Mouse (Mus musculus): ENCODE data around the gene Rapgef6. TPM values are rescaled to one million over a fixed set of nuclear protein-coding genes. Genes with fewer than 3 reads are reported as not detected.
"Not testable (repeated sequence)": the region's sequence is repeated elsewhere in the genome, so short reads cannot be mapped to it uniquely, and the experiment has no call there.

Gene Rapgef6
- polyA plus RNA-seq, 1 experiment, result 11.1 TPM

GRCm38 (mm10) chr11:54562761-54563160, 40.1 kb downstream of the Rapgef6 start:
- DNase-seq (ENCODE audit: low read depth, low spot score), result peak; percentile 6

GRCm38 (mm10) chr11:54567959-54568358, 45.3 kb downstream of the Rapgef6 start:
- no peak for DNase-seq (ENCODE audit: low read depth, low spot score)
- 67% methylated on average over 1 of the region's 1 CpGs for WGBS

More at GRCm38 (mm10) chr11:54562761-54563160, 40.1 kb downstream of the Rapgef6 start:
- WGBS, result 74% methylated on average over 5 of the region's 5 CpGs

GRCm38 (mm10) chr11:54574741-54575140, 52.1 kb downstream of the Rapgef6 start:
- no peak for DNase-seq (ENCODE audit: low read depth, low spot score)
- WGBS, result 89% methylated on average over 2 of the region's 2 CpGs

- 68% methylated on average over 3 of the region's 3 CpGs for WGBS
- no peak for DNase-seq (ENCODE audit: low read depth, low spot score)
Measured at GRCm38 (mm10) chr11:54592585-54592984, 69.9 kb downstream of the Rapgef6 start.

- 78% methylated on average over 2 of the region's 2 CpGs for WGBS
- no peak for DNase-seq (ENCODE audit: low read depth, low spot score)
Measured at GRCm38 (mm10) chr11:54594049-54594448, 71.4 kb downstream of the Rapgef6 start.

- 31% methylated on average over 4 of the region's 4 CpGs for WGBS
- no peak for DNase-seq (ENCODE audit: low read depth, low spot score)
Measured at GRCm38 (mm10) chr11:54595053-54595452, 72.4 kb downstream of the Rapgef6 start.

GRCm38 (mm10) chr11:54595905-54596555, 73.4 kb downstream of the Rapgef6 start:
- no peak for DNase-seq (ENCODE audit: low read depth, low spot score)
- 85% methylated on average over 8 of the region's 8 CpGs for WGBS

- 61% methylated on average over 1 of the region's 1 CpGs for WGBS
- DNase-seq (ENCODE audit: low read depth, low spot score), result no peak
Measured at GRCm38 (mm10) chr11:54597902-54598447, 75.3 kb downstream of the Rapgef6 start.

- no peak for DNase-seq (ENCODE audit: low read depth, low spot score)
- WGBS, result 85% methylated on average over 2 of the region's 2 CpGs
Measured at GRCm38 (mm10) chr11:54601121-54601520, 78.5 kb downstream of the Rapgef6 start.

- WGBS, result 91% methylated on average over 1 of the region's 1 CpGs
- not testable (repeated sequence) for DNase-seq (ENCODE audit: low read depth, low spot score)
Measured at GRCm38 (mm10) chr11:54602764-54603163, 80.1 kb downstream of the Rapgef6 start.

GRCm38 (mm10) chr11:54604415-54604814, 81.8 kb downstream of the Rapgef6 start:
- no peak for DNase-seq (ENCODE audit: low read depth, low spot score)
- WGBS, result 71% methylated on average over 3 of the region's 3 CpGs

GRCm38 (mm10) chr11:54613628-54614027, 91.0 kb downstream of the Rapgef6 start:
- no peak for DNase-seq (ENCODE audit: low read depth, low spot score)

GRCm38 (mm10) chr11:54614560-54614959, 91.9 kb downstream of the Rapgef6 start:
- 89% methylated on average over 1 of the region's 1 CpGs for WGBS
- no peak for DNase-seq (ENCODE audit: low read depth, low spot score)

GRCm38 (mm10) chr11:54618841-54619240, 96.2 kb downstream of the Rapgef6 start:
- 55% methylated on average over 2 of the region's 2 CpGs for WGBS
- no peak for DNase-seq (ENCODE audit: low read depth, low spot score)

- DNase-seq (ENCODE audit: low read depth, low spot score), result no peak
- 95% methylated on average over 2 of the region's 2 CpGs for WGBS
Measured at GRCm38 (mm10) chr11:54621725-54622124, 99.1 kb downstream of the Rapgef6 start.

- WGBS, result 65% methylated on average over 1 of the region's 1 CpGs
- DNase-seq (ENCODE audit: low read depth, low spot score), result no peak
Measured at GRCm38 (mm10) chr11:54626905-54627304, 104.3 kb downstream of the Rapgef6 start.

- 95% methylated on average over 4 of the region's 4 CpGs for WGBS
- no peak for DNase-seq (ENCODE audit: low read depth, low spot score)
Measured at GRCm38 (mm10) chr11:54646420-54646819, 123.8 kb downstream of the Rapgef6 start.

GRCm38 (mm10) chr11:54648573-54648972, 125.9 kb downstream of the Rapgef6 start:
- no peak for DNase-seq (ENCODE audit: low read depth, low spot score)

GRCm38 (mm10) chr11:54655420-54655819, 132.8 kb downstream of the Rapgef6 start:
- WGBS, result 80% methylated on average over 2 of the region's 2 CpGs
- DNase-seq (ENCODE audit: low read depth, low spot score), result no peak

GRCm38 (mm10) chr11:54673575-54674298, 151.1 kb downstream of the Rapgef6 start:
- WGBS, result 45% methylated on average over 8 of the region's 8 CpGs
- no peak for DNase-seq (ENCODE audit: low read depth, low spot score)

All from large intestine, adult 2 months (tissue).